Mouse (Mus musculus): Measurements from ENCODE around the gene Gpr6. TPM values are rescaled to one million over a fixed set of nuclear protein-coding genes. Genes with fewer than 3 reads are reported as not detected.

Gene Gpr6
- polyA plus RNA-seq, 1 experiment from 2014 or later, result not detected

DNA sequence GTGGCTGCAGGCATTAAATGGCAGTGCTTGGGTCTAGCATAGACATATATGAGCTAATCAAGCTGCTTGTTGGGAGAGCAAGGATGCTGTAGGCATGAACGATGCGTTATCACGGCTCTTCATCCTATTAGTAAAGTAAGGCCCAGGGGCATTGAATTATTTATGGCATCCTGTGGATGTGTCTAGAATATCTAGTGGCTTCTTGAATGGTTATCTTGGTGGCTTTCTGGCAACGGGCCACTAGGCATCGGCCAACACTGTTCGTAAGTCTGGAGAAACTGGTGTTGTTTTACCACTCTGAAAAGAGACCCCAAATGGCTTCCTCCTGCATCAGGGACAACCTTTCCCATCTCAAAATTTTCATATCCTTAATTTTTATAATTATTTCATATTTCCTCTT lies 33.6 kb downstream of the Gpr6 start:
- Histone ChIP-seq H3K9me3 (ENCODE audit: control insufficient read depth) (no peaks in the 10 kb centered on the region), H3K27me3 (replicated peaks; ENCODE audit: control insufficient read depth, insufficient read depth, low read length) (no peaks in the 10 kb centered on the region), H3K4me1 (replicated peaks; ENCODE audit: control insufficient read depth, insufficient read depth, low read length) (no peaks in the 10 kb centered on the region), H3K27ac (ENCODE audit: low read depth, low read length) (no peak overlapping the region), H3K36me3 (ENCODE audit: control insufficient read depth, insufficient read depth) (no peaks in the 10 kb centered on the region), H3K4me2 (replicated peaks; ENCODE audit: low read depth) (no peak overlapping the region), H3K9ac (ENCODE audit: low read depth, low read length) (no peak overlapping the region), H3K4me3 (ENCODE audit: low read depth, low read length) (no peak overlapping the region)
- ATAC-seq, result no peak
- TF ChIP-seq CTCF (IDR thresholded peaks at IDR 0.05; ENCODE audit: low read depth), result no peak
- WGBS, result 95% methylated on average over 6 of the region's 6 CpGs

DNA sequence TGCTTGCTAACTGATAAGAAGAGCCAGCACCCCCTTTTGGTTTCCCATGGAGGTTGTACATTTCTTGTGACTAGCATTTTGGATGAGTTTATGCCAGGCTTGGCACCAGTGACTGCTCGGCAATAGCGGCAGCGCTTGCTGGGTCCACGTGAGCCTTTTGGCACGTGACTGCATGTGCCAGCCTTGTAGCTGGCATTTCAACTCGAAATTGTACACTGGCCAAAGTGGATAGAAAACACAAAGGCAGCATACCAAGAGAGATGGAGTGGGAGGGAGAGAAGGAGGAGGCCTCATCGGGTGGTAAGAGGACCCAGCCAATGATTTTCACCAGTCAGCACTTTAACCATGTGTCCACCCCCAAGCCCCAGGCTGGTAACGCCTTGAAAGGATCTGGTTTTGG lies 34.4 kb downstream of the Gpr6 start:
- Histone ChIP-seq H3K36me3 (ENCODE audit: control insufficient read depth, insufficient read depth) (no peaks in the 10 kb centered on the region), H3K27ac (ENCODE audit: low read depth, low read length) (no peak overlapping the region), H3K9me3 (ENCODE audit: control insufficient read depth) (no peaks in the 10 kb centered on the region), H3K4me3 (ENCODE audit: low read depth, low read length) (no peak overlapping the region), H3K4me2 (replicated peaks; ENCODE audit: low read depth) (no peak overlapping the region), H3K9ac (ENCODE audit: low read depth, low read length) (no peak overlapping the region), H3K27me3 (replicated peaks; ENCODE audit: control insufficient read depth, insufficient read depth, low read length) (no peaks in the 10 kb centered on the region), H3K4me1 (replicated peaks; ENCODE audit: control insufficient read depth, insufficient read depth, low read length) (no peaks in the 10 kb centered on the region)
- no peak for ATAC-seq
- TF ChIP-seq CTCF (IDR thresholded peaks at IDR 0.05; ENCODE audit: low read depth), result no peak
- WGBS, result 73% methylated on average over 8 of the region's 8 CpGs

DNA sequence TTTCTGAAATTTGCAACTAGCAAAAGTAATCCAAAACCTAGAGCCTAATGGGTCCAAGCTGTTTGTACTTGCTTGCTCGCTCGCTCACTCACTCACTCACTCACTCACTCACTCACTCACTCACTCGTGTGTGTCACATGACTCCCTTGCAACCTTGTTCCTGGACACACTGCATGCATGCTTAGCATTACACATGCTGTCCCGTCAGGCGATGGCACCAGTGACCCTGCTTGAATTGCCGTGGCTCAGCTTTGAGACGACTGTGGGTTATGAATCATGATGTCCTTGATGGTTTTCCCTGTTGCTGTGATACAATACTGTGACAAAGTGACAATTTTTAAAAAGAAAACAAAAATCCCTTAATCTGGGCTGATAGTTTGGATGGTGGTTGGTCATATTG lies 39.3 kb downstream of the Gpr6 start:
- TF ChIP-seq CTCF (IDR thresholded peaks at IDR 0.05; ENCODE audit: low read depth), result no peak
- Histone ChIP-seq H3K27ac (ENCODE audit: low read depth, low read length) (no peak overlapping the region), H3K4me1 (replicated peaks; ENCODE audit: control insufficient read depth, insufficient read depth, low read length) (no peaks in the 10 kb centered on the region), H3K9ac (ENCODE audit: low read depth, low read length) (no peak overlapping the region), H3K27me3 (replicated peaks; ENCODE audit: control insufficient read depth, insufficient read depth, low read length) (no peaks in the 10 kb centered on the region), H3K4me2 (replicated peaks; ENCODE audit: low read depth) (no peak overlapping the region), H3K4me3 (ENCODE audit: low read depth, low read length) (no peak overlapping the region), H3K36me3 (ENCODE audit: control insufficient read depth, insufficient read depth) (no peaks in the 10 kb centered on the region), H3K9me3 (ENCODE audit: control insufficient read depth) (no peaks in the 10 kb centered on the region)
- 80% methylated on average over 7 of the region's 7 CpGs for WGBS
- ATAC-seq, result no peak

DNA sequence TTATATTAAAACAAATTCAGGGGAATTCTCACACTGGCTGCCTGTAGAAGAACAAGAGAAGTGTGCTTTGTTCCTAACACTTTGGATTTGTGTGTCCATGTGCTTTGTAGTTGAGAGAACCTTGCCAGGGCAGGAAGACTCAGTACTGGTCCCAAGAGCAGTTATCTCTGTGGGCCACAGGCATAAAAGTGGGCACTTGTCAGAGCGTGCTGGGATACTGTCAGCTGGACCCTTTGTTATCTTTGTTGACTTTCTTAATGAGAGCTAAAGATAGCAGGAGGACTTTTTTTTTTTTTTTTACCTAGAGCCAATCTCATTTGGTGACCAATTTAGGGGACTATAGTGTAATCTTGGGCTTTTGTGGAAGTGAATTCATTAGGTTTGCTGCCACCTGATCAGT lies 47.2 kb downstream of the Gpr6 start:
- 21% methylated on average over 1 of the region's 1 CpGs for WGBS
- Histone ChIP-seq H3K27ac (ENCODE audit: low read depth, low read length) (no peak overlapping the region), H3K9me3 (ENCODE audit: control insufficient read depth) (no peaks in the 10 kb centered on the region), H3K4me1 (replicated peaks; ENCODE audit: control insufficient read depth, insufficient read depth, low read length) (no peaks in the 10 kb centered on the region), H3K4me2 (replicated peaks; ENCODE audit: low read depth) (no peak overlapping the region), H3K27me3 (replicated peaks; ENCODE audit: control insufficient read depth, insufficient read depth, low read length) (no peaks in the 10 kb centered on the region), H3K4me3 (ENCODE audit: low read depth, low read length) (no peak overlapping the region), H3K9ac (ENCODE audit: low read depth, low read length) (no peak overlapping the region), H3K36me3 (ENCODE audit: control insufficient read depth, insufficient read depth) (no peaks in the 10 kb centered on the region)
- no peak for ATAC-seq
- no peak for TF ChIP-seq CTCF (IDR thresholded peaks at IDR 0.05; ENCODE audit: low read depth)

DNA sequence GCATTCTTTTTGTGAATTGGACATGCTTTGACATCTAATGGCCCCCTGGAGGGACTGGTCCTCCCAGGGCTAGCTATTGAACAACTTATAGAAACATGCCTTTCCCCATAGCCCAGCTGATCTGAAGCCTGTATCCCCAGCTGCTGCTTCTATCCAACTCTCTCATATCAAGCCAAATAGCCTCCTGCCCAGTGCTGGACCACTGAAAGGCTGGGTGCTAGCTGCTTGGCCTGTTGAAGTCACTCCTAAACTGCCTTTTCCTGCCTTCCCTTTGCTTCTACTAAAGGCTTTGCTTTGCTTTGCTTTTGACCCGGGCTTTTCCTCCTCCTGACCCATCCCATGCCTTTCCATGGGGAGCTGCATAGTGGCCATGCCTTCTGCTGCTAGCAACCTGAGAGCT lies 47.7 kb downstream of the Gpr6 start:
- Histone ChIP-seq H3K4me3 (ENCODE audit: low read depth, low read length) (no peak overlapping the region), H3K27me3 (replicated peaks; ENCODE audit: control insufficient read depth, insufficient read depth, low read length) (no peaks in the 10 kb centered on the region), H3K4me2 (replicated peaks; ENCODE audit: low read depth) (no peak overlapping the region), H3K9ac (ENCODE audit: low read depth, low read length) (no peak overlapping the region), H3K9me3 (ENCODE audit: control insufficient read depth) (no peaks in the 10 kb centered on the region), H3K36me3 (ENCODE audit: control insufficient read depth, insufficient read depth) (no peaks in the 10 kb centered on the region), H3K4me1 (replicated peaks; ENCODE audit: control insufficient read depth, insufficient read depth, low read length) (no peaks in the 10 kb centered on the region), H3K27ac (ENCODE audit: low read depth, low read length) (no peak overlapping the region)
- ATAC-seq, result no peak
- WGBS, result 18% methylated on average over 1 of the region's 1 CpGs
- TF ChIP-seq CTCF (IDR thresholded peaks at IDR 0.05; ENCODE audit: low read depth), result no peak

DNA sequence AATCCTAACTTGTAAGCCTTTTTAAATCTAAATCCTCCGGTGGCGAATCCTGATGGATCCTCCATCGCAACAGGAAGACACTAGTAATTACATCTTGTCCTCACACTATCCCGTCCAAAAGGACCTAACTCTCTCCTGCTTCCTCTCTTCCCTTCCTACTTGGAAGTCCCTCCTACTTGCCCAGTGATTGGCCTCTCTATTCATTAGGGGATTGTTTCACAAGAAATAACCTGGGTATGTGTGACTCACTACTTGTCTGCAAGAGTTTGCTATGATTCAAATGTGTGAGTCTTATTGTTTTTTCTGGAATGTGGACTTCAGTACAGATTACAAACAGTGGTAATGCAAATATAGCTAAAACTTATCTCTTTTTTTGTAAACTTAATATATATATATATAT lies 49.9 kb downstream of the Gpr6 start:
- Histone ChIP-seq H3K27ac (ENCODE audit: low read depth, low read length) (no peak overlapping the region), H3K4me3 (ENCODE audit: low read depth, low read length) (no peak overlapping the region), H3K36me3 (ENCODE audit: control insufficient read depth, insufficient read depth) (no peaks in the 10 kb centered on the region), H3K9me3 (ENCODE audit: control insufficient read depth) (no peaks in the 10 kb centered on the region), H3K4me1 (replicated peaks; ENCODE audit: control insufficient read depth, insufficient read depth, low read length) (no peaks in the 10 kb centered on the region), H3K4me2 (replicated peaks; ENCODE audit: low read depth) (no peak overlapping the region), H3K9ac (ENCODE audit: low read depth, low read length) (no peak overlapping the region), H3K27me3 (replicated peaks; ENCODE audit: control insufficient read depth, insufficient read depth, low read length) (no peaks in the 10 kb centered on the region)
- 92% methylated on average over 4 of the region's 4 CpGs for WGBS
- no peak for ATAC-seq
- no peak for TF ChIP-seq CTCF (IDR thresholded peaks at IDR 0.05; ENCODE audit: low read depth)

Other genes starting within 250 kb of the Gpr6 start
- 12.6 and 13.7 TPM in 2 replicates for gene Cdc40, start 189.0 kb downstream of the Gpr6 start, polyA plus RNA-seq (2015; fragmentation: Nextera tagmentation; extraction: Ambion mirVana)
- 4.6 and 4.7 TPM in 2 replicates for gene Wasf1, start 188.8 kb downstream of the Gpr6 start, polyA plus RNA-seq (2015; fragmentation: Nextera tagmentation; extraction: Ambion mirVana)
- gene Fig4, start 231.0 kb upstream of the Gpr6 start, polyA plus RNA-seq (2015; fragmentation: Nextera tagmentation; extraction: Ambion mirVana), result 10.6 and 10.7 TPM in 2 replicates
- not detected in 2 replicates for gene Ak9, start 231.7 kb upstream of the Gpr6 start, polyA plus RNA-seq (2015; fragmentation: Nextera tagmentation; extraction: Ambion mirVana)

Measured in intestine, postnatal 0 days (tissue).